Mouse (Mus musculus): ENCODE results near the gene Chst10. TPM values are rescaled to one million over a fixed set of nuclear protein-coding genes. Genes with fewer than 3 reads are reported as not detected.
A peak's percentile ranks its signal among the peaks of the same experiment; 100 is the strongest.

Chst10 gene
- 13.1 and 14.3 TPM in 2 replicates for polyA plus RNA-seq (2015; fragmentation: Nextera tagmentation; extraction: Ambion mirVana)

DNA sequence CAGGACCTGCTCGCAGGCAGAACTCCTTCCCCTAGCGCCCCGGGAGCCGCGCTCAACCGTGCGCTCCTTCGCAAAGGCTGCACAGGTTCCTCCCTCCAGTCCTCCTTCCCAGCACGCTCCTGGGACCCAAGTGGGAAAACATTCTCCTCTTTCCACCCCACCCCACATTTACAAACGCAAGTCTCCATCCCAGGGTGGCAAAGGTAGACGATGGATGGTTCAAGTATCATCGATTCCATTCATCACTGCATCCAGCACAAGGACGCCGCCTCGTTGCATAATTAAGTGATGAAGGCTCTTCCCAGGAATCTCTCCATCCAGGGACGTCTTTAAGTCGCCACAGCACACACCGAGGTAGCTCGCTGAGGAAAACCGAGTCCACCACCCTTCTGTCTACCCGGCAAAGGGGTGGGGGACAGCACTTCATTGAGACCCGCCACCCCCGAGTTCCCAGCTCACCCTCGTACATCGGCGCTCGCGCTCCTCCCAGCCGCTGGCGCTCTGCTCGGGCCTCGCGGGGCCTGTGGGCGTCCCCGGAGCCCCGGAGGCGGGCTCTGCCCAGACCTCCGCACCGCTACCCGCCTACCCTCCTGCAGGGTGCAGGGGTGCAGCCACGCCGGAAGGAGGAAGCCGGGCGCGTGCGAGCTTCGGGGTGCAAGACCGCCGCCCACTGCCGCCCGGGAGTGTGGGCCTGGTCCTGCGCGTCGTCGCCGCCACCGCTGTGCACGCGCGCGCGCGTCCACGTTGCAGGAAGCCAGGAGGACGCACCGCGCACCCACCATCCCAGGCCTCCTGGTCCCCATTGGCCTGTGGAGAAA lies at the start of gene Chst10:
Gene Chst10, minus strand, starts transcription at position 731 of the 818 bp plus-strand sequence.
- Histone ChIP-seq H3K9me3 (no peaks in the 10 kb centered on the region), H3K27me3 (0 out of 2 replicates have a peak, but pooled peaks cover 3% of the 10 kb centered on the region), H3K4me1 (peaks cover 10% of the 10 kb centered on the region; the same call in 1 of the 2 replicates), H3K36me3 (peaks cover 10% of the 10 kb centered on the region; the same call in 1 of the 2 replicates), H3K27ac (0 out of 2 replicates have a peak within 1 kb of the TSS, but pooled peaks have one; percentile 33), H3K9ac (peak within 1 kb of the TSS; percentile 83), H3K4me2 (peak within 1 kb of the TSS; percentile 73), H3K4me3 (peak within 1 kb of the TSS; percentile 72)
- ATAC-seq (ENCODE audit: insufficient number of reproducible peaks, insufficient read depth, low FRiP score, low TSS enrichment, low read depth): peak; percentile 82
- under 1% methylated on average over 67 of the region's 67 CpGs for WGBS

DNA sequence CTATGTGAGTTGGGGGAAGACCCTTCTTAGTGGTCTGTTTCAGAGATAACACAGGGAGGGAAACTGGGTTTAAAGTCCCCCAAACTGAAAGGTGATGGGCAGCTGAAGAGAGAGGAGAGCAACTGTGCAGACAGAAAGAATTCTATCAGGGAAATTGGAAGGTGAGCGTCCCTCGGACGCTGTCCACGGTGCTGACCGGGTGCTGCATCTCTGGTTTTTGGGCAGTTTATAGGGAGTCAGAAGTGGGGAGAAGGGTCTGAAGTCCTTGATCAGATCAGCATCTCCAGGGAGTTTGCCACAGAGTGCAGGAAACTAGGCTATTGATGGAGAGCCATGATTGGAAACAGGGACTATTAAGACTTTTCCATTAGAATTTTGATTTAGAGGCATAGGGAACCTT lies 41.6 kb upstream of the Chst10 start:
- no peak overlapping the region for H3K27ac ChIP-seq
- no peaks in the 10 kb centered on the region for H3K36me3 ChIP-seq
- no peak overlapping the region for H3K4me3 ChIP-seq
- ATAC-seq (ENCODE audit: insufficient number of reproducible peaks, insufficient read depth, low FRiP score, low TSS enrichment, low read depth): no peak
- no peaks in the 10 kb centered on the region for H3K4me1 ChIP-seq
- no peaks in the 10 kb centered on the region for H3K9me3 ChIP-seq
- H3K27me3 ChIP-seq: no peaks in the 10 kb centered on the region; the same call in 1 of the 2 replicates
- no peak overlapping the region for H3K9ac ChIP-seq
- no peak overlapping the region for H3K4me2 ChIP-seq
- 0% methylated on average over 5 of the region's 5 CpGs for WGBS

DNA sequence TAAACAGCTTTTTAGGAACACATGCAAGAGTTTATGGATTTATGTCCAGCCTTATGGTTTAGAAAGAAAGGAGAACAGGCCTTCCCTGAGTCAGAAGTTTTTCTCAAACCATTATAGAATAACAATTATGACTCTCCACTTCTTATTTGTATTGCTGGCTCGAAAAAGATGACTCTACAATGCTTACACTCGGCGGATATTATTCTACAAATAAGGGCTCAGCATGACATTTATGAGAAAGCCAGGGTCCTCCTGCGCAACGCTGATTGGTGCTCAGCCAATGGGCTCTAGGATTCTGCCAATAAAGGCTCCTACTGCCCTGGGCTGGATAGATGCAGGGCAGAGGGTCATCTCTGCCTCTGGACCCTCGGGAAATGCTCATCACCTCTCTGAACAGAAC lies 40.9 kb upstream of the Chst10 start, which contains the start of gene Nms:
Gene Nms, plus strand, starts transcription at position 301 of the 400 bp plus-strand sequence.
- H3K27me3 ChIP-seq: no peaks in the 10 kb centered on the region; the same call in 1 of the 2 replicates

DNA sequence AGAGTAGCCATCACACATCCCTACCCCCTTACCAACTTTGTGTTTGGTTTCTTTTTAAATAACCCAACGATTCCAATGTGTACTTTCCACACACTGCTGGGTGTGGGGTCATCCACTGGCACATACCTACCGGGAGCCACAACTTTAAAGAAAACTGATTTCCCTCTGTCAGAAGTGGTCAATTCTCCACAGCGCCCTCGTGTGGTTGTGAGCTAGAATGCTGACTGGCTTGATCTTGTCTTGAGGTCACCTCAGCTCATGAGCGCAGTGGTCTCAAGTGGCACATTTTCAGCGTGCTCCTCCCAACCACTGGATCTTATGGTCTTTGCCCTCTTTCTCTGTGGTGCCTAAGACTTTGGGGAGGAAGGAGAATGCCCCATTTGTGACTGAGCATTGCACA lies 38.8 kb upstream of the Chst10 start:
- no peaks in the 10 kb centered on the region for H3K4me1 ChIP-seq
- H3K9me3 ChIP-seq: no peaks in the 10 kb centered on the region
- H3K36me3 ChIP-seq: no peaks in the 10 kb centered on the region
- no peak for ATAC-seq (ENCODE audit: insufficient number of reproducible peaks, insufficient read depth, low FRiP score, low TSS enrichment, low read depth)
- H3K27ac ChIP-seq: no peak overlapping the region
- H3K4me3 ChIP-seq: no peak overlapping the region
- WGBS: 25% methylated on average over 6 of the region's 6 CpGs
- H3K4me2 ChIP-seq: no peak overlapping the region
- no peak overlapping the region for H3K9ac ChIP-seq
- H3K27me3 ChIP-seq: no peaks in the 10 kb centered on the region; the same call in 1 of the 2 replicates

More for the DNA sequence above, 40.9 kb upstream of the Chst10 start, which contains the start of gene Nms:
- Histone ChIP-seq H3K27ac (no peak within 1 kb of the TSS), H3K9ac (no peak within 1 kb of the TSS), H3K9me3 (no peaks in the 10 kb centered on the region), H3K36me3 (no peaks in the 10 kb centered on the region), H3K4me2 (no peak within 1 kb of the TSS), H3K4me3 (no peak within 1 kb of the TSS), H3K4me1 (no peaks in the 10 kb centered on the region)
- ATAC-seq (ENCODE audit: insufficient number of reproducible peaks, insufficient read depth, low FRiP score, low TSS enrichment, low read depth): no peak
- 82% methylated on average over 6 of the region's 6 CpGs for WGBS

DNA sequence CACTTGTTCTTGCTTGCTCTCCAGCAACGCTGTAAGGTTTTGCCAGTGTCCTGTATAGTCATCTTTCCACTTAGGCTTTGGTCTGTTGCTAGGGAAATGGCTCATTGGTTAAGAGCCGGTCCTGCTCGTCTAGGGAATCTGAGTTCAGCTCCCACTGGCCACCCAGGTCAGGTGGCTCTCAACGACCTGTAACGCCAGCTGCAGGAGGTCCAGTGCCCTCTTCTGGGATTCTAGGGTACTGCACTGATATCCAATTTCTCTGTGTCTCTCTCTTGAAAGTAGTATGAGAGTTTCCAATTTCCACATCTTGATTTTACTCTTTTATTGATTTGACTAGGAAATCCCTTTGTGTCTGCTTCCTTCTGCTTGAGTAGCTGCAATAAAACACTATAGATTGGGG lies 36.7 kb upstream of the Chst10 start:
- 30% methylated on average over 5 of the region's 5 CpGs for WGBS
- no peaks in the 10 kb centered on the region for H3K36me3 ChIP-seq
- no peak overlapping the region for H3K4me3 ChIP-seq
- H3K9me3 ChIP-seq: no peaks in the 10 kb centered on the region
- no peak overlapping the region for H3K9ac ChIP-seq
- no peak overlapping the region for H3K27ac ChIP-seq
- no peaks in the 10 kb centered on the region for H3K4me1 ChIP-seq
- H3K27me3 ChIP-seq: no peaks in the 10 kb centered on the region
- ATAC-seq (ENCODE audit: insufficient number of reproducible peaks, insufficient read depth, low FRiP score, low TSS enrichment, low read depth): no peak
- no peak overlapping the region for H3K4me2 ChIP-seq

DNA sequence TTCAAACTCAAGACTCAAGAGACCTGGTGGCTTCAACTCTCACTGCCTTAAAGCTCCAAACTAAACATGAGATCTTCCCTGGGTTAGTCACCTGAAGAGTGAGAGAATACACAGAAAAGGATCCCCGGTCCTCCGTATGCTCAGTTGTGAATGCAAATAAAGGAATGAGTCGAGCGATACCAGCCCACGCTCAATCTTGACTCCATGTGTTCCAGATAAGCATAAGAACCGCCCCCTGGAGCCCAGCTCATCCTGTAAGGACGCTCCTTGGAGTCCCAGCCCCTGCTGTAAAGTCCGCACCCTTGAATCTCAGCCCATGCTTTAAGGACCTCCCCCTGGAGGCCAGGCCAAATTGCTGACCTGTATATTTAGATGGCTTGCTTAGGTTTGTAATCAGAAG lies 32.8 kb upstream of the Chst10 start:
- no peak for ATAC-seq (ENCODE audit: insufficient number of reproducible peaks, insufficient read depth, low FRiP score, low TSS enrichment, low read depth)
- H3K9me3 ChIP-seq: no peaks in the 10 kb centered on the region
- no peak overlapping the region for H3K27ac ChIP-seq
- WGBS: 65% methylated on average over 8 of the region's 8 CpGs
- H3K36me3 ChIP-seq: no peaks in the 10 kb centered on the region
- H3K9ac ChIP-seq: no peak overlapping the region
- H3K4me3 ChIP-seq: no peak overlapping the region
- no peaks in the 10 kb centered on the region for H3K4me1 ChIP-seq
- no peaks in the 10 kb centered on the region for H3K27me3 ChIP-seq
- no peak overlapping the region for H3K4me2 ChIP-seq

DNA sequence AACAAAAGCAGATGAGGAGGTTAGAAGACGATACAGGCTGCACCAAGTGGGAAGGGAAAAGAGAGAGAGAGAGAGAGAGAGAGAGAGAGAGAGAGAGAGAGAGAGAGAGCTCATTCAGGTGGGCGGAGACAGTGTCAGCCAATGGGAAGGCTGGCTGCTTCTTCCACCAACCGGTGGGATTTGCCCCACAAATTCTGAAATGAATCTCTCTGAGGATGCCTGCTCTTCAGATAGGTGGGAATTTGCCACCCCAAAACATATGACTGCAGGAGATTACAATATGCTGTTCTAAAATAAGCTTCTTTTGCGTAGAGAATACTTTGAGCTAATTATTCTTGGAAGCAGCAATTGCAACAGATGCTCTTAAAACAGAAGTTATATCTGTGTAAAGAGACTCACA lies 31.5 kb upstream of the Chst10 start:
- WGBS: 60% methylated on average over 4 of the region's 4 CpGs
- Histone ChIP-seq H3K9me3 (no peaks in the 10 kb centered on the region), H3K4me3 (no peak overlapping the region), H3K27me3 (no peaks in the 10 kb centered on the region), H3K4me2 (no peak overlapping the region), H3K36me3 (no peaks in the 10 kb centered on the region), H3K4me1 (no peaks in the 10 kb centered on the region), H3K9ac (no peak overlapping the region), H3K27ac (no peak overlapping the region)
- ATAC-seq (ENCODE audit: insufficient number of reproducible peaks, insufficient read depth, low FRiP score, low TSS enrichment, low read depth): no peak

DNA sequence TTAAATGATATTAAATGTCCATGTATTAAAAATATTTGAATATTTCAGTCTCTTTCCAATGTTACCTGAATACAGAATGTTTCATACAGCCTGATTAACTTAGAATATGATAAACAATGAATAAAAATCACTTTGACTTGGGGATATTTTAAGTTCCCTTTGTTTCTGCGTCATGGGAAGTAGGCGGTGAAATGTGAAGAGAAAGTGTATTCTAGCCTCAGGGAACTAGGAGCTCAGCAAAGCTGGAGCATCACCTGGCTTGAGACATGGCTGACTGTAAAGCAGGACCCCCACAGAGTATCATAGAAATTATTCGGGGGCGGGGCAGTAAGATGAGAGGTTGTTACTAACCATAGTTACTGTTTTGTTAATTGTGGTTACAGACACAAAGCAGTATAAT lies 31.0 kb upstream of the Chst10 start:
- 82% methylated on average over 4 of the region's 4 CpGs for WGBS
- H3K4me1 ChIP-seq: no peaks in the 10 kb centered on the region
- no peaks in the 10 kb centered on the region for H3K9me3 ChIP-seq
- no peak overlapping the region for H3K27ac ChIP-seq
- H3K4me2 ChIP-seq: no peak overlapping the region
- no peak overlapping the region for H3K4me3 ChIP-seq
- no peak for ATAC-seq (ENCODE audit: insufficient number of reproducible peaks, insufficient read depth, low FRiP score, low TSS enrichment, low read depth)
- H3K9ac ChIP-seq: no peak overlapping the region
- no peaks in the 10 kb centered on the region for H3K27me3 ChIP-seq
- no peaks in the 10 kb centered on the region for H3K36me3 ChIP-seq

DNA sequence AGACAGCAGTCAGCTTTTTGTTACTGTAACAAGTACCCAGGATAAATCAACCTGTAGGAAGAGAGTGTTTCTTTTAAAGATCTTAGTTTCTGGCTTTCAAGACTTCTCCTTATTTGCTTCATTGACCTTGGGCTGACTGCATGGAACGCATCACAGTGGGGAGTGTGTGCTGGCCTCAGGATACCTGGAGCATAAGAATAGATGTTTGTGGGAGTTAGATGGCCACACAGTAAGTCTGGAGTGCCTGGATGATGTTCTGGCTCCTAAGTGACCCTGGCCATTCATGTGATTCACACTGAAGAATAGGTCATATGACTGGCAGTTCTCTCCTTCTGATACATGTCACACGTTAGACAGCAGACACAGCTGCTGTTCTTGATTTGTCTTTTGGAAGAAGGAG lies 6.0 kb upstream of the Chst10 start:
- Histone ChIP-seq H3K4me2 (no peak overlapping the region), H3K9ac (no peak overlapping the region), H3K4me1 (no peaks in the 10 kb centered on the region), H3K27me3 (no peaks in the 10 kb centered on the region), H3K27ac (no peak overlapping the region), H3K36me3 (no peaks in the 10 kb centered on the region), H3K4me3 (no peak overlapping the region), H3K9me3 (no peaks in the 10 kb centered on the region)
- no peak for ATAC-seq (ENCODE audit: insufficient number of reproducible peaks, insufficient read depth, low FRiP score, low TSS enrichment, low read depth)
- WGBS: 75% methylated on average over 2 of the region's 2 CpGs

DNA sequence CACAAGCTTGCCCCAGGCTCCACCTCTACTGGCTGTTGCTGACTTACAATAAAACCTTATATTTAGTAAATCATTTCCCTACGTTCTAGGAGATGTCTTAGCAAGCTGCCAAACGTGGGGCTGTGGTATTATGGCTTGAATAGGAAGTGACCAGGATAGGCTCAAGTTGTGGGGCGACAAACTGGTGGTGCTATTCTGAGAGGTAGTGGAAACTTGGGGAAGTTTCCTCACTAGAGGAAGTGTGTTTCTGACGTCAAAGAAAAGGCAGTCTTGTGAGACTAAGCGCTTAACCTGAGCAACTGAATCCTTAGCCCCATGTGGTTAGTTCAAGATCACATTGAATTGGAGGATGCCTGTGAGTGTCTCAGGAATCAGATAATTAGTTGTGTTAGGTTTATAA lies 4.6 kb upstream of the Chst10 start:
- Histone ChIP-seq H3K4me1 (0 out of 2 replicates have a peak, but pooled peaks cover 3% of the 10 kb centered on the region), H3K9ac (no peak overlapping the region), H3K4me3 (no peak overlapping the region), H3K36me3 (no peaks in the 10 kb centered on the region), H3K9me3 (no peaks in the 10 kb centered on the region), H3K27me3 (0 out of 2 replicates have a peak, but pooled peaks cover 3% of the 10 kb centered on the region), H3K27ac (no peak overlapping the region), H3K4me2 (no peak overlapping the region)
- ATAC-seq (ENCODE audit: insufficient number of reproducible peaks, insufficient read depth, low FRiP score, low TSS enrichment, low read depth): no peak
- 56% methylated on average over 5 of the region's 5 CpGs for WGBS

DNA sequence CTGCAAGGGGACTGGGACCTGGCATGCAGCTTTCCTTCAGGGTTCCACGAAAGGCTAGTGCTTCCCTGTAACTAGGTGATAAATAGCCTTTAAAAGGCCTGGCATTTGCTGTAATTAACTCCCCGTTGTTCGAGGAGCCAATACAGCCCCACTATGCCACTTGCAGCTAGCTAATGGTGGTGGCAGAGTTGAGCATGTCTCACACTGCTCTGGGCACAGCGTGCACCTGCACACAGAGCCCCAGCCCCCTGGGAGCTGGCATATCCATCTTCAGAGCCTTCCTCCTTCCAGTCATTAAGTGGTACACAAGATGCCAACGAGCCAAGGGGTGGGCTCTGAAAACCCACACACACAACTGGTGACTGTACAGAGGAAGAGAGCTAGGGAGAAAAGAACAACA lies 4.9 kb downstream of the Chst10 start:
- Histone ChIP-seq H3K4me3 (no peak overlapping the region), H3K27me3 (0 out of 2 replicates have a peak, but pooled peaks cover 3% of the 10 kb centered on the region), H3K27ac (no peak overlapping the region), H3K36me3 (peaks cover 20% of the 10 kb centered on the region), H3K4me1 (peaks cover 22% of the 10 kb centered on the region), H3K9ac (no peak overlapping the region), H3K9me3 (no peaks in the 10 kb centered on the region), H3K4me2 (no peak overlapping the region)
- ATAC-seq (ENCODE audit: insufficient number of reproducible peaks, insufficient read depth, low FRiP score, low TSS enrichment, low read depth): no peak
- WGBS: 86% methylated on average over 5 of the region's 5 CpGs

DNA sequence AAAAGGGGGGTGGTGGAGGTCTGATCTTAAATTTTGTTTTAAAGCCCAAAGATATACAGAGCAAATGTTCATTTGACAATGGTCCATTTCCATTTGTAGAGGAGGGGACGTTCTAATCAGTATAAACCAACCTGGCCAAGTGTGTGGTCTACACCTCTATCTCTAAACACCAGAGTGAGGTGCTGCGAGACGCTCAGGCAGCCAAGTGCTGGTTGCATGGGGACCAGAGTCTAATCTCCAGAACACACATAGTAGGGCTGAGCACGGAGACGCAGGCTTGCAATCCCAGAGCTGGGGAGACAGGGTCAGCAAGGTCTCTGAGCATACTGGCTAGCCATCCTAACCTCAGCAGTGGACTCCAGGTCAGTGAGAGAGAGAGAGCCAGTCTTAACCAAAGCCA lies 6.5 kb downstream of the Chst10 start:
- no peak overlapping the region for H3K4me2 ChIP-seq
- H3K4me1 ChIP-seq: peaks cover 22% of the 10 kb centered on the region
- H3K9ac ChIP-seq: no peak overlapping the region
- 92% methylated on average over 5 of the region's 5 CpGs for WGBS
- H3K36me3 ChIP-seq: peaks cover 20% of the 10 kb centered on the region
- H3K9me3 ChIP-seq: no peaks in the 10 kb centered on the region
- H3K4me3 ChIP-seq: no peak overlapping the region
- H3K27ac ChIP-seq: no peak overlapping the region
- H3K27me3 ChIP-seq: no peaks in the 10 kb centered on the region
- no peak for ATAC-seq (ENCODE audit: insufficient number of reproducible peaks, insufficient read depth, low FRiP score, low TSS enrichment, low read depth)
